Mouse (Mus musculus): ENCODE measurements around the gene Gm49396. TPM values are rescaled to one million over a fixed set of nuclear protein-coding genes. Genes with fewer than 3 reads are reported as not detected.

Gene Gm49396
- polyA plus RNA-seq (2012; rRNA removed), result 1.2 and 1.7 TPM in 2 replicates

GRCm38 (mm10) chr7:30563117-30563905, at the start of gene Gm49396, which contains the start of the genes U2af1l4 and Psenen:
Gene Gm49396, plus strand, starts transcription at chr7:30563344.
Gene U2af1l4, plus strand, starts transcription at chr7:30563301.
Gene Psenen, minus strand, starts transcription at chr7:30563627.

DNA sequence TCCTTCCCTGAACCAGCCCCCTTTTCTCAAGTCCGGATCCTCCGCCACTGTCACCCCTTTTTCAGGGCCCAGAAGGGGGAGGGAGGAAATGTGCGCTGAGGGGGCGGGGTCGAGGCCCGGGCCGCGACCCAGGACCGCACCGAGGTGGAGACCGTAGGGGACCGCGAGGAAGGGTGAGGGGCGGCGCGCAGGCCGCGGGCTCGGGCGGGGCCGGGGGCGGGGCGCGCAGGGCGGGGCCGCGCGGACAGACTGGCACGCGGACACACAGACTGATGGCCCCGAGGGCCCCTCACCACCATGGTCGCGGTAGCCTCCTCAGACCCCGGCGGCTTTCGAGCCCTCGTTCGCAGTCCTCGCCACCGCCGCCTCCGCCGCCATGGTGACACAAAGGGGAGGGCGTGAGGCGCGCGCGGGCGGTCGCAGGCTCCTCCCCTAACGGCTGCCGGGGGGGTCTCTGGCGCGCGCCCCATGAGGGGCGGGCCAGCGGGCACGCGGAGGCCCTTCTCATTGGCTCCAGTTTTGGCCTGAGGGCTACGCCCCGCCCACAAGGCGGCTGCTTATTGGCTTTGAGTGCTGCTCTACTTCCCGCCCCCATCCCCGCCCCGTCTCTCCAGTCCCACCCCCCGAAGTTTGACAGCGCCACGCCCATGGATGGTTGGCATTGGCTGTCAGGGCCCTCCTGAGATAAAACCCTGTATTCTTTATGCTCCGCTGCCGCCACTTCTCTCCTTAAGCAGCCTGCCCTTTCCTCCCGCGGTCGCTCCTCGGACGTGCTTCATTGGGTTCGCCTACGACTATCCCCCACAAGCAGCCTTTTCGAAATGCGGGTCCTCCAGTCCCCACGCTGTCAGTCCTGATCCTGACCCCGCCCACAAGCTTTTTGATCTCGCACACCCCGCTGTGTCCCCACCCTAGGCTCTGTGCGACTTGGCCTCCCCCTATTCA, 28.2 kb upstream of the Gm49396 start, which contains the start of gene Arhgap33:
Gene Arhgap33, minus strand, starts transcription at position 428 of the 945 bp plus-strand sequence.

GRCm38 (mm10) chr7:30552102-30553020, 10.8 kb upstream of the Gm49396 start, which contains the start of the genes Hspb6 and Proser3:
Gene Hspb6, plus strand, starts transcription at chr7:30552178.
Gene Proser3, minus strand, starts transcription at chr7:30552299.

DNA sequence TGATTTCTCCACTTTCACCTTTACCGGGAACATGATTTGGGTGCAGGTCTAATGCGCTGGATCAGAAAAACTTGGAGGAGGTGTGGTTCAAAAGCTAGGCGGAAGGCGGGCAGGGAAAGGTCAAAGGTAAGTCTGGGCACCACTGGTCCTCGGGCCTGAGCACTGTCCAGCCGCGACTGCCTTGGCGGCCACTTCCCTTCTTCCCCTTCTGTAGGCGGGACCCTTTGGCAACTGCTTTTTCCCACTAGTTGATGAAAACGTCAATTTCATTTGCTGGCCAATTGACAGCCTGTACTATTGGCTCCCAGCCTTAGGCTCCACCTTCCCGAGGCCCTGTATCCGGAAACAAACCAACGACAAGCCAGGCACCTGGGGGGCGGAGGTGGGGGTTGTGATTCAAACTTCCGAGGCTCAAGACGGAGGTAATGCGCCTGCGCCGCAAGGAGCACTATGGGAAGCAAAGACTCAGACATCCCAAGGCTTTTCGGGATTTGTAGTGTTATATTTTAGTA, 3.6 kb upstream of the Gm49396 start, which contains the start of gene Lin37:
Gene Lin37, minus strand, starts transcription at position 396 of the 512 bp plus-strand sequence.

DNA sequence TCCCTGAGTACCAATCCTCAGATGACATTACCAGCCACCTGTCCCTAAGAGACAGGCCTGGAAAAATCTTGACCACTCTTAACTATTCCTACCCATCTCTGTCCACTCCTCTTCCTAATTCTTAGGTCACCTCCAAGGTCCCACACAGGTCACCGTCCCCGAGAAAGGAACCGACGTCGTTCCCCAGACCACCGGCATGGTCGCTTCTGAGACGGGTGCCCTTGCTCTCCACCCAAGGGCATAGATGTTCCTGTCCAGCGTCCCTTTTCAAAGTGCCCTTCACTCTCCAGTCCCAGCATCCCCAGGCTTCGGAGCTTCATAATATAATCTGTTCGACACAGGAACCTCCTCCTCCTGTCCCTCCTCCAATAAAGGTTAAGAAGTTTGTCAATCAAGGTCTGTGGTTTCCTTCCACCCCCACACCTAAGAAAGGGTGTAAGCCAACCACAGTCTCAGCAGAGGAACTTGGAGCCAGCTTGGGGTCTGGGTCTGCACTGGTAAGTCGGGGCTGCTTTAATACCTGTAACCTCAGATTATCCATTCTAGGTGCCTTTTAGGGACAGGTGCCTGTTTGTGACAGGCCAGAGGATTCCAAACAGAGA, 1.9 kb downstream of the Gm49396 start, which contains the start of gene Igflr1:
Gene Igflr1, plus strand, starts transcription at position 458 of the 602 bp plus-strand sequence.

DNA sequence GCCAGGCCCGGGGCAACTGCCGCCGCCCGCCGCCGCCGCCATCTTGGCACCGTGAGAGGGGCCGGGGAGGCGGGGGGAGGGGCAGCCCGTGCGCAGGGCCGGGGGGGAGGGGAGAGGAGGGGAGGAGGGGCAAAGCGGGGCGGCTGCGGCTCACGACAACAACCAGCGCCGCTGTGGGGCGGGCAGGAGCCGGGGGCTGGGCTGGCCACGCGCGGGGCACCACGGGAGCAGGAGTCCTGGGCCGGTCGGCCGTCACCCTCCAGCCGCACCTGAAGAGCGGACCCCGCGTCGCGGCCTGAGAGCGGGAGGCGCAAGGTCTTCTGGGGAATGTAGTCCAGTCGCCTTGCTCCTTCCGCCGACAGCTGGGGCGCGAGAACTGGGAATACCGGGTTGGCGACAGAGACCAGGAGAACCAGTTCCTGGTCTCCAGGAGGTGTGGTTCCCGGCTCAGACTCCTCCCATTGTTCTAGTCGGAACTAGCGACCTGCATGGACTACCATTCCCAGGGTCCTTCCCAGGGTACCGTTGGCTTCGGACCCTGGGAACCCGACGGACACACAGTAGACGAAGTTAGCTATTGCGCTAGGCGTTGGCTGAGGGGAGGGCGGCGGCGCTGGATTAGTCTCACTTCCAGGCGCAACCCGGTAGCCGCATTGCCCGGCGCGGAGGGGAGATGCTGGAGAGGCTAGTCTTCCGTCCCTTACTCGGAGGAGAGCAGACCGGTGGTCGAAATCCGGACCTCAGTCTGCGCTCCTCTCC, 25.7 kb downstream of the Gm49396 start, which contains the start of gene Kmt2b:
Gene Kmt2b, minus strand, starts transcription at position 51 of the 759 bp plus-strand sequence.

GRCm38 (mm10) chr7:30598786-30599185, 35.6 kb downstream of the Gm49396 start, which contains the start of gene Zbtb32:
Gene Zbtb32, minus strand, starts transcription at chr7:30598909.

DNA sequence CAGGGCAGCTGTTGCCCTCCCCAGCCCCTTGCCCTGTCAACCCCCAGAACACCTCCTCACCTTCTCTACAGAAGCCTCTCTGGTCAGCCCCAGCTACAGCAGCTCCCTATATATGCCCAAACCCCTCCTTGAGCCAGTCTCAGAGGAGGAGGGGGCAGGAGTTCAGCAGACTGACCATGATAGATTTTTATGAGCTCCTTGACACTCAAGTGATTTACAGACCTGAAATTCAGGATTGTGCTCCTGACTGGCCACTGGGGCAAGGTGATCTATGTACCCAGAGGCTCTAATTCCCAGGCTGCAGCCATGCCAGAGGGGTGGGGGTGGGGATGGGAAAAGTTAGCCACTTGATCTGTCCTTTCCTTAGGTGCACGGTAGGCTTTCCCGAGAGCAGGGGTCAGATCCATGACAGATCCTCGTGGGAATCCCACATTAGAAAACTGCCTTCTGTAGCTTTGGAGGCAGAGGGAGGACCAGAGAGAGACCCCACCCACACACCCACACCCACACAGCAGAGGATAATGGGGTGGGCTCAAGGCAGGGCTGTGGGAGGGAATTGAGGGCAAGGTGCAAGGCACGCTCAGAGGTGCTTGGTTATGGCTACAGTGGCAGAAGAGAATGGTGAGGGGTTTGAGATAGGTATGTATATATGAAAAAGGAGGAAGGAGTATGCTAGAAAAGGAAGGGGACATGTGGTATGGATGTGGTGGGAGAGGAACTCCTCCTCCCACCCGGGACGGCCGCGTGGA, 49.7 kb downstream of the Gm49396 start, which contains the start of gene Upk1a:
Gene Upk1a, minus strand, starts transcription at position 194 of the 749 bp plus-strand sequence.

Other genes starting within 250 kb of the Gm49396 start
- 46.3 and 55.1 TPM in 2 replicates for gene Syne4, start 248.5 kb upstream of the Gm49396 start, polyA plus RNA-seq (2012; rRNA removed)
- 1.1 and 1.9 TPM in 2 replicates for gene E130208F15Rik, start 241.6 kb upstream of the Gm49396 start, polyA plus RNA-seq (2012; rRNA removed)
- 30.7 and 44.4 TPM in 2 replicates for gene Sdhaf1, start 239.4 kb upstream of the Gm49396 start, polyA plus RNA-seq (2012; rRNA removed)
- 32.0 and 32.3 TPM in 2 replicates for gene Lrfn3, start 200.6 kb upstream of the Gm49396 start, polyA plus RNA-seq (2012; rRNA removed)
- gene Tyrobp, start 149.6 kb upstream of the Gm49396 start, polyA plus RNA-seq (2012; rRNA removed), result 122 and 192 TPM in 2 replicates
- 10.0 and 17.3 TPM in 2 replicates for gene Hcst, start 143.5 kb upstream of the Gm49396 start, polyA plus RNA-seq (2012; rRNA removed)
- gene Nfkbid, start 141.6 kb upstream of the Gm49396 start, polyA plus RNA-seq (2012; rRNA removed), result 2.7 and 3.1 TPM in 2 replicates
- 8.6 and 11.4 TPM in 2 replicates for gene Aplp1, start 117.8 kb upstream of the Gm49396 start, polyA plus RNA-seq (2012; rRNA removed)
- not detected in 2 replicates for gene Kirrel2, start 105.7 kb upstream of the Gm49396 start, polyA plus RNA-seq (2012; rRNA removed)
- not detected in 2 replicates for gene Nphs1, start 105.0 kb upstream of the Gm49396 start, polyA plus RNA-seq (2012; rRNA removed)
- gene Prodh2, start 69.7 kb upstream of the Gm49396 start, polyA plus RNA-seq (2012; rRNA removed), result 0.24 and 0.52 TPM in 2 replicates
- gene Arhgap33, start 28.3 kb upstream of the Gm49396 start, polyA plus RNA-seq (2012; rRNA removed), result 26.8 and 28.0 TPM in 2 replicates
- 35.0 and 43.0 TPM in 2 replicates for gene Hspb6, start 11.2 kb upstream of the Gm49396 start, polyA plus RNA-seq (2012; rRNA removed)
- 16.8 and 22.1 TPM in 2 replicates for gene Proser3, start 11.0 kb upstream of the Gm49396 start, polyA plus RNA-seq (2012; rRNA removed)
- 38.6 and 52.1 TPM in 2 replicates for gene Lin37, start 3.5 kb upstream of the Gm49396 start, polyA plus RNA-seq (2012; rRNA removed)
- gene U2af1l4, start within 50 bp of the Gm49396 start, polyA plus RNA-seq (2012; rRNA removed), result 54.3 and 70.9 TPM in 2 replicates
- gene Psenen, start 283 bp downstream of the Gm49396 start, polyA plus RNA-seq (2012; rRNA removed), result 84.6 and 110 TPM in 2 replicates
- gene Igflr1, start 2.1 kb downstream of the Gm49396 start, polyA plus RNA-seq (2012; rRNA removed), result 5.7 and 6.6 TPM in 2 replicates
- 57.6 and 63.3 TPM in 2 replicates for gene Kmt2b, start 25.4 kb downstream of the Gm49396 start, polyA plus RNA-seq (2012; rRNA removed)
- 0.88 and 1.4 TPM in 2 replicates for gene Zbtb32, start 35.6 kb downstream of the Gm49396 start, polyA plus RNA-seq (2012; rRNA removed)
- 174 and 233 TPM in 2 replicates for gene Upk1a, start 49.5 kb downstream of the Gm49396 start, polyA plus RNA-seq (2012; rRNA removed)
- gene Cox6b1, start 62.8 kb downstream of the Gm49396 start, polyA plus RNA-seq (2012; rRNA removed), result 216 and 385 TPM in 2 replicates
- gene Etv2, start 72.5 kb downstream of the Gm49396 start, polyA plus RNA-seq (2012; rRNA removed), result not detected in 2 replicates
- gene Rbm42, start 87.0 kb downstream of the Gm49396 start, polyA plus RNA-seq (2012; rRNA removed), result 104 and 110 TPM in 2 replicates
- 17.8 and 20.4 TPM in 2 replicates for gene Haus5, start 101.7 kb downstream of the Gm49396 start, polyA plus RNA-seq (2012; rRNA removed)
- gene Pmis2, start 108.3 kb downstream of the Gm49396 start, polyA plus RNA-seq (2012; rRNA removed), result not detected in 2 replicates
- gene 2200002J24Rik, start 135.6 kb downstream of the Gm49396 start, polyA plus RNA-seq (2012; rRNA removed), result 1.6 and 4.1 TPM in 2 replicates
- gene Atp4a, start 148.9 kb downstream of the Gm49396 start, polyA plus RNA-seq (2012; rRNA removed), result 1.9 and 3.4 TPM in 2 replicates
- 293 and 358 TPM in 2 replicates for gene Tmem147, start 166.2 kb downstream of the Gm49396 start, polyA plus RNA-seq (2012; rRNA removed)
- gene Gapdhs, start 180.3 kb downstream of the Gm49396 start, polyA plus RNA-seq (2012; rRNA removed), result not detected in 2 replicates
- 7.5 and 9.7 TPM in 2 replicates for gene Sbsn, start 188.1 kb downstream of the Gm49396 start, polyA plus RNA-seq (2012; rRNA removed)
- 36.0 and 40.0 TPM in 2 replicates for gene Dmkn, start 200.4 kb downstream of the Gm49396 start, polyA plus RNA-seq (2012; rRNA removed)
- not detected in 2 replicates for gene Krtdap, start 224.6 kb downstream of the Gm49396 start, polyA plus RNA-seq (2012; rRNA removed)